Mouse (Mus musculus) brain, embryonic 14.5 days (tissue): ENCODE data around the gene Olfr1233. TPM values are rescaled to one million over a fixed set of nuclear protein-coding genes. Genes with fewer than 3 reads are reported as not detected.

ENCODE experiments used
- DNase-seq: peaks from one replicate; pipeline ENCODE4 v3.0.0-alpha.2; 2011; ENCODE audit warnings: low read depth
- CTCF ChIP-seq: fragments of 200-500 bp; IDR thresholded peaks from 2 replicates; pipeline ENCODE4 v1.5.1; 2012; ENCODE audit warnings: inconsistent platforms, mild to moderate bottlenecking, moderate library complexity, borderline replicate concordance; ENCODE audit not compliant: insufficient read depth, insufficient read length; ENCODE audit errors: extremely low read depth
- POLR2A ChIP-seq: fragments of 200-500 bp; IDR thresholded peaks from 2 replicates; pipeline ENCODE4 v1.6.1; 2012; ENCODE audit warnings: mild to moderate bottlenecking, inconsistent platforms, borderline replicate concordance; ENCODE audit not compliant: poor library complexity, insufficient read depth, insufficient read length, severe bottlenecking; ENCODE audit errors: extremely low read depth
- polyA plus RNA-seq: library from polyadenylated mRNA; depleted of rRNA; stranded (reverse); fragments of >200 nt; gene quantifications from 2 replicates; pipeline ENCODE4 v1.2.3, GENCODE M21; 2012; rRNA removed

The Olfr1233 gene
- not detected in 2 replicates for polyA plus RNA-seq

- TF ChIP-seq CTCF (no peak), POLR2A (no peak)
- no peak for DNase-seq
Measured at GRCm38 (mm10) chr2:89342298-89342697, at the start of gene Olfr1233. Gene Olfr1233, minus strand, starts transcription at chr2:89342398.

- no peak for TF ChIP-seq CTCF
- no peak for TF ChIP-seq POLR2A
- DNase-seq, result no peak
Measured at GRCm38 (mm10) chr2:89364765-89365164, 22.6 kb upstream of the Olfr1233 start, which contains the start of gene Olfr1234. Gene Olfr1234, minus strand, starts transcription at chr2:89364865.

GRCm38 (mm10) chr2:89329575-89329974, 12.6 kb downstream of the Olfr1233 start, which contains the start of gene Olfr1232:
Gene Olfr1232, minus strand, starts transcription at chr2:89329675.
- DNase-seq, result no peak
- TF ChIP-seq POLR2A, result no peak

- DNase-seq, result peak; percentile 15
- TF ChIP-seq CTCF (no peak), POLR2A (no peak)
Measured at GRCm38 (mm10) chr2:89306974-89307373, 35.2 kb downstream of the Olfr1233 start, which contains the start of gene Olfr1231. Gene Olfr1231, minus strand, starts transcription at chr2:89307074.

- TF ChIP-seq POLR2A (no peak), CTCF (no peak)
- no peak for DNase-seq
Measured at GRCm38 (mm10) chr2:89297168-89297567, 45.0 kb downstream of the Olfr1233 start, which contains the start of gene Olfr1230. Gene Olfr1230, minus strand, starts transcription at chr2:89297268.

- TF ChIP-seq POLR2A (no peak), CTCF (no peak)
- no peak for DNase-seq
Measured at GRCm38 (mm10) chr2:89287914-89288313, 54.3 kb downstream of the Olfr1233 start, which contains the start of gene Olfr1229. Gene Olfr1229, minus strand, starts transcription at chr2:89288014.

Other genes starting within 250 kb of the Olfr1233 start
- not detected in 2 replicates for gene Olfr1220, start 235.6 kb downstream of the Olfr1233 start, polyA plus RNA-seq
- not detected in 2 replicates for gene Olfr1221, start 225.1 kb downstream of the Olfr1233 start, polyA plus RNA-seq
- gene Olfr1222, start 209.3 kb downstream of the Olfr1233 start, polyA plus RNA-seq, result not detected in 2 replicates
- not detected in 2 replicates for gene Olfr1223, start 190.8 kb downstream of the Olfr1233 start, polyA plus RNA-seq
- gene Olfr1224-ps1, start 178.3 kb downstream of the Olfr1233 start, polyA plus RNA-seq, result not detected in 2 replicates
- gene Olfr1225, start 167.7 kb downstream of the Olfr1233 start, polyA plus RNA-seq, result not detected in 2 replicates
- gene Olfr1226, start 142.3 kb downstream of the Olfr1233 start, polyA plus RNA-seq, result not detected in 2 replicates
- gene Olfr1228, start 88.3 kb downstream of the Olfr1233 start, polyA plus RNA-seq, result not detected in 2 replicates
- not detected in 2 replicates for gene Olfr1229, start 54.4 kb downstream of the Olfr1233 start, polyA plus RNA-seq
- gene Olfr1230, start 45.1 kb downstream of the Olfr1233 start, polyA plus RNA-seq, result not detected in 2 replicates
- not detected in 2 replicates for gene Olfr1231, start 35.3 kb downstream of the Olfr1233 start, polyA plus RNA-seq
- gene Olfr1232, start 12.7 kb downstream of the Olfr1233 start, polyA plus RNA-seq, result not detected in 2 replicates
- not detected in 2 replicates for gene Olfr1234, start 22.5 kb upstream of the Olfr1233 start, polyA plus RNA-seq
- gene Olfr1238, start 67.3 kb upstream of the Olfr1233 start, polyA plus RNA-seq, result not detected in 2 replicates
- gene Olfr1239, start 78.0 kb upstream of the Olfr1233 start, polyA plus RNA-seq, result not detected in 2 replicates
- not detected in 2 replicates for gene Olfr1240, start 100.6 kb upstream of the Olfr1233 start, polyA plus RNA-seq
- gene Olfr1241, start 144.7 kb upstream of the Olfr1233 start, polyA plus RNA-seq, result not detected in 2 replicates
- not detected in 2 replicates for gene Olfr1242, start 155.9 kb upstream of the Olfr1233 start, polyA plus RNA-seq
- not detected in 2 replicates for gene Olfr1243, start 189.1 kb upstream of the Olfr1233 start, polyA plus RNA-seq
- not detected in 2 replicates for gene Olfr1245, start 236.0 kb upstream of the Olfr1233 start, polyA plus RNA-seq